Mouse (Mus musculus) thymus, postnatal 0 days (tissue): Measurements from ENCODE around the gene Snai1. TPM values are rescaled to one million over a fixed set of nuclear protein-coding genes. Genes with fewer than 3 reads are reported as not detected.
A peak's percentile ranks its signal among the peaks of the same experiment; 100 is the strongest.

Experiments used
- DNase-seq: peaks from one replicate; pipeline ENCODE4 v3.0.0-alpha.2; 2015; ENCODE audit warnings: low spot score
- polyA plus RNA-seq: library from polyadenylated mRNA; unstranded; fragments of >200 nt; fragmentation: Nextera tagmentation; extraction: Ambion mirVana; gene quantifications from 2 replicates; pipeline ENCODE4 v1.2.1, GENCODE M21; 2015

The Snai1 gene
- polyA plus RNA-seq, 1 experiment from 2014 or later, result 2.6 TPM

DNA sequence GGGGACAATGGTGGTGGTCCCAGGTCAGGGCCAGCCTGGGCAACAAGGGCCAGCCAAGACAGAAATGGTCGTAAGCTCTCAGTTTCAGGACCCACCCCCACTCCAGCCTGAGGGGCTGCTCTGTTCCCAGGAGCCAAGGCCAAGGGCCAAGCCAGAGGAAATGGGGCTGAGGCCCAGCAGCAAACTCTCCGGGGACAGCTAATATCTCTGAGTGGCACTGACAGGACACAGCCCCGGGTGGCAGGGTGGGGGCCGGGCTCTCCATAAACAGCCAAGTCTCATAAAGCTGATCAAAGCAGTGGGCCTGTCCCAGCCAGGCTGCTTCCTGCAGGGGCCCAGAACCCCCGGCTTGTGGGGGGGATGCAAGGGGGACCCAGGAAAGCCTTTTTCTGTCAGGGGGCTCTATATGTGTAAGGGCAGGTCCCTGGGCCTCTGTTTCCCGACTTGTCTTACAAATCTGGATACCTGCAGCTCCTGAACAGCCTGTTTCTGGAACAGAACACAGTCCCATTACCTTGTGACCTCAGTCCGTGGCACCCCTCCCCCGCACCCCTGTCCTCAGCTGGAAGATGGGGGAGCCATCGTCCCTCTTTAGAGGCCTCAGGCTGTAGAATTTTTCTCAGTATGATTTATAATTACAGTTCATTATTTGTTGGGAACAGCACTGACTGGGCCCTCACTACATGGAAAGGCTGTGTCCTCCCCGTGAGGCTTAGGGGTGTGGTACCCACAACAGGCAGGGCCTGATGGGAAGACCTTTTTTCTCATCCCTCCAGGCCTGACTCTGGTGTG is 45.4 kb downstream of the Snai1 start:
- no peak for DNase-seq

GRCm38 (mm10) chr2:167585273-167585672 is 47.3 kb downstream of the Snai1 start:
- no peak for DNase-seq

- DNase-seq, result no peak
Measured at GRCm38 (mm10) chr2:167586041-167586440, 48.0 kb downstream of the Snai1 start.

- no peak for DNase-seq
Measured at GRCm38 (mm10) chr2:167586976-167587375, 49.0 kb downstream of the Snai1 start.

GRCm38 (mm10) chr2:167588774-167589577 is 51.0 kb downstream of the Snai1 start:
- peak; percentile 56 for DNase-seq

Other genes starting within 250 kb of the Snai1 start
- 4.6 and 5.8 TPM in 2 replicates for gene B4galt5, start 189.0 kb upstream of the Snai1 start, polyA plus RNA-seq
- gene Slc9a8, start 116.5 kb upstream of the Snai1 start, polyA plus RNA-seq, result 17.9 and 19.7 TPM in 2 replicates
- gene Rnf114, start 45.5 kb upstream of the Snai1 start, polyA plus RNA-seq, result 138 and 145 TPM in 2 replicates
- 17.8 and 19.4 TPM in 2 replicates for gene Spata2, start 45.3 kb upstream of the Snai1 start, polyA plus RNA-seq
- gene Ube2v1, start 93.9 kb downstream of the Snai1 start, polyA plus RNA-seq, result 215 and 236 TPM in 2 replicates
- gene Gm20431, start 123.3 kb downstream of the Snai1 start, polyA plus RNA-seq, result 6.7 and 7.1 TPM in 2 replicates
- gene Cebpb, start 150.7 kb downstream of the Snai1 start, polyA plus RNA-seq, result 7.3 and 7.8 TPM in 2 replicates
- 43.7 and 47.7 TPM in 2 replicates for gene Tmem189, start 151.6 kb downstream of the Snai1 start, polyA plus RNA-seq